Comparison of ENCODE assay signal across 8 mouse cellular contexts in genomic region chr8:116978631-116979256, GRCm38 (mm10). TPM values are rescaled to one million over a fixed set of nuclear protein-coding genes. Genes with fewer than 3 reads are reported as not detected.
DNase-seq lines count a peak whose midpoint lies in the region; ATAC-seq and TF ChIP-seq lines count a peak whose summit lies in the region.

Gene 1700030J22Rik, minus strand, starts transcription at chr8:116978959.

- peak; percentile 99 for DNase-seq in c-Kit-positive CD71-positive TER-119-positive erythroid progenitor cells, embryonic 14.5 days (ENCODE audit: low spot score)
- peak; percentile 97 for DNase-seq in heart, postnatal 0 days (ENCODE audit: low spot score)
- DNase-seq in kidney, postnatal 4 days, result peak; percentile 99

- no peaks in the 10 kb centered on the region for H3K27me3 ChIP-seq in E14TG2a.4 (ENCODE audit: insufficient read depth, low read length)
- no peaks in the 10 kb centered on the region; the same call in 1 of the 2 replicates for H3K27me3 ChIP-seq in forebrain, embryonic 12.5 days
- H3K27me3 ChIP-seq in heart, postnatal 0 days (ENCODE audit: control insufficient read depth, insufficient read depth, low read length), result no peaks in the 10 kb centered on the region
- no peaks in the 10 kb centered on the region; the same call in 1 of the 2 replicates for H3K27me3 ChIP-seq in liver, embryonic 16.5 days (ENCODE audit: control insufficient read depth, insufficient read depth, low read depth, low read length)
- H3K27me3 ChIP-seq in neural tube, embryonic 13.5 days, result no peaks in the 10 kb centered on the region
- H3K27me3 ChIP-seq in testis, adult 2 months (ENCODE audit: control insufficient read depth, insufficient read depth, low read length), result no peaks in the 10 kb centered on the region

- WGBS in forebrain, embryonic 12.5 days, result under 1% methylated on average over 46 of the region's 46 CpGs
- under 1% methylated on average over 46 of the region's 46 CpGs for WGBS in heart, postnatal 0 days
- WGBS in liver, embryonic 16.5 days (ENCODE audit: insufficient replicate concordance), result under 1% methylated on average over 46 of the region's 46 CpGs
- WGBS in neural tube, embryonic 13.5 days, result under 1% methylated on average over 46 of the region's 46 CpGs

- peak within 1 kb of the TSS; percentile 46; the same call in 1 of the 2 replicates for H3K9ac ChIP-seq in forebrain, embryonic 12.5 days
- no peak within 1 kb of the TSS for H3K9ac ChIP-seq in heart, postnatal 0 days (replicated peaks; ENCODE audit: low read depth, low read length)
- H3K9ac ChIP-seq in liver, embryonic 16.5 days (ENCODE audit: low read depth, low read length), result peak within 1 kb of the TSS; percentile 64
- H3K9ac ChIP-seq in neural tube, embryonic 13.5 days, result peak within 1 kb of the TSS; percentile 61

- peak; percentile 99 for ATAC-seq in forebrain, embryonic 12.5 days (ENCODE audit: low FRiP score)
- ATAC-seq in heart, postnatal 0 days (ENCODE audit: insufficient read depth, low read depth), result peak; percentile 100
- ATAC-seq in liver, embryonic 16.5 days (ENCODE audit: low read depth), result peak; percentile 98
- peak; percentile 99 for ATAC-seq in neural tube, embryonic 13.5 days (ENCODE audit: low read depth)

- H3K9me3 ChIP-seq in E14TG2a.4 (ENCODE audit: low read length), result no peaks in the 10 kb centered on the region
- H3K9me3 ChIP-seq in forebrain, embryonic 12.5 days, result no peaks in the 10 kb centered on the region
- no peaks in the 10 kb centered on the region for H3K9me3 ChIP-seq in heart, postnatal 0 days (replicated peaks; ENCODE audit: control insufficient read depth, low read length)
- H3K9me3 ChIP-seq in liver, embryonic 16.5 days (replicated peaks; ENCODE audit: control insufficient read depth, low read length), result no peaks in the 10 kb centered on the region
- no peaks in the 10 kb centered on the region for H3K9me3 ChIP-seq in neural tube, embryonic 13.5 days

- H3K4me3 ChIP-seq in E14TG2a.4 (replicated peaks; ENCODE audit: low read length), result peak within 1 kb of the TSS; percentile 98
- H3K4me3 ChIP-seq in forebrain, embryonic 12.5 days (replicated peaks), result peak within 1 kb of the TSS; percentile 64
- peak within 1 kb of the TSS; percentile 75 for H3K4me3 ChIP-seq in heart, postnatal 0 days (ENCODE audit: low read depth, low read length)
- H3K4me3 ChIP-seq in liver, embryonic 16.5 days (ENCODE audit: low read depth, low read length), result peak within 1 kb of the TSS; percentile 93
- H3K4me3 ChIP-seq in neural tube, embryonic 13.5 days, result peak within 1 kb of the TSS; percentile 78
- peak within 1 kb of the TSS; percentile 94 for H3K4me3 ChIP-seq in testis, adult 2 months (ENCODE audit: control insufficient read depth, low read depth, low read length)

- H3K4me2 ChIP-seq in forebrain, embryonic 12.5 days, result peak within 1 kb of the TSS; percentile 72
- H3K4me2 ChIP-seq in heart, postnatal 0 days (ENCODE audit: low read depth, low read length), result peak within 1 kb of the TSS; percentile 71
- H3K4me2 ChIP-seq in liver, embryonic 16.5 days (ENCODE audit: low read depth, low read length), result peak within 1 kb of the TSS; percentile 83
- H3K4me2 ChIP-seq in neural tube, embryonic 13.5 days, result peak within 1 kb of the TSS; percentile 74

- peaks cover 25% of the 10 kb centered on the region for H3K36me3 ChIP-seq in E14TG2a.4 (ENCODE audit: insufficient read depth, low read length)
- H3K36me3 ChIP-seq in forebrain, embryonic 12.5 days (replicated peaks), result peaks cover 6% of the 10 kb centered on the region
- H3K36me3 ChIP-seq in heart, postnatal 0 days (replicated peaks; ENCODE audit: control insufficient read depth, insufficient read depth, low read length), result peaks cover 7% of the 10 kb centered on the region; the same call in 1 of the 2 replicates
- H3K36me3 ChIP-seq in liver, embryonic 16.5 days (ENCODE audit: control insufficient read depth, insufficient read depth), result no peaks in the 10 kb centered on the region
- peaks cover 20% of the 10 kb centered on the region for H3K36me3 ChIP-seq in neural tube, embryonic 13.5 days
- peaks cover 8% of the 10 kb centered on the region for H3K36me3 ChIP-seq in testis, adult 2 months (ENCODE audit: control insufficient read depth, insufficient read depth, low read length)

- peak; percentile 99 for TF ChIP-seq POLR2A in testis, adult 2 months (IDR thresholded peaks at IDR 0.05; ENCODE audit: control insufficient read depth, low read depth, low read length)

- H3K27ac ChIP-seq in forebrain, embryonic 12.5 days, result peak within 1 kb of the TSS; percentile 48
- H3K27ac ChIP-seq in heart, postnatal 0 days (ENCODE audit: low read depth), result no peak within 1 kb of the TSS
- peak within 1 kb of the TSS; percentile 66 for H3K27ac ChIP-seq in liver, embryonic 16.5 days (ENCODE audit: low read length)
- peak within 1 kb of the TSS; percentile 74 for H3K27ac ChIP-seq in neural tube, embryonic 13.5 days (replicated peaks)
- H3K27ac ChIP-seq in testis, adult 2 months (ENCODE audit: control insufficient read depth, insufficient read depth, low read depth, low read length), result peak within 1 kb of the TSS; percentile 96

- TF ChIP-seq EP300 in heart, postnatal 0 days (IDR thresholded peaks at IDR 0.05; ENCODE audit: low read depth), result no peak

- TF ChIP-seq CTCF in E14TG2a.4 (conservative IDR thresholded peaks at IDR 0.05; ENCODE audit: low read length), result no peak
- peak; percentile 38 for TF ChIP-seq CTCF in heart, postnatal 0 days (IDR thresholded peaks at IDR 0.05; ENCODE audit: low read depth)
- TF ChIP-seq CTCF in testis, adult 2 months (IDR thresholded peaks at IDR 0.05; ENCODE audit: control insufficient read depth, insufficient read depth, insufficient replicate concordance, low read depth, low read length), result peak; percentile 31; the same call in 1 of the 2 replicates

- peaks cover 54% of the 10 kb centered on the region for H3K4me1 ChIP-seq in E14TG2a.4 (replicated peaks; ENCODE audit: low read depth, low read length)
- H3K4me1 ChIP-seq in forebrain, embryonic 12.5 days, result peaks cover 18% of the 10 kb centered on the region
- H3K4me1 ChIP-seq in heart, postnatal 0 days (ENCODE audit: control insufficient read depth, insufficient read depth), result peaks cover 8% of the 10 kb centered on the region; the same call in 1 of the 2 replicates
- H3K4me1 ChIP-seq in liver, embryonic 16.5 days (ENCODE audit: control insufficient read depth, low read depth, low read length), result peaks cover 16% of the 10 kb centered on the region
- peaks cover 14% of the 10 kb centered on the region for H3K4me1 ChIP-seq in neural tube, embryonic 13.5 days (replicated peaks)
- H3K4me1 ChIP-seq in testis, adult 2 months (ENCODE audit: control insufficient read depth, insufficient read depth, low read length), result peaks cover 3% of the 10 kb centered on the region

RNA-seq across cellular contexts. Expression of gene 1700030J22Rik, which starts in this region (rescaled TPM):
- polyA plus RNA-seq in forebrain, embryonic 12.5 days (2016; fragmentation: Nextera tagmentation; extraction: Ambion mirVana), result 4.5 and 5.4 TPM in 2 replicates
- 2.7 TPM in 1 of 2 replicates, not detected in the other for total RNA-seq in heart, postnatal 0 days (2014; rRNA removed; ENCODE audit: low replicate concordance)
- 0.26 and 0.33 TPM in 2 replicates for polyA plus RNA-seq in heart, postnatal 0 days (2015; fragmentation: Nextera tagmentation; extraction: Ambion mirVana)
- 0.47 and 0.54 TPM in 2 replicates for polyA plus RNA-seq in liver, embryonic 16.5 days (2015; fragmentation: Nextera tagmentation; extraction: Ambion mirVana)
- polyA plus RNA-seq in neural tube, embryonic 13.5 days (2015; fragmentation: Nextera tagmentation; extraction: Ambion mirVana), result 4.9 and 6.5 TPM in 2 replicates
- 176 and 190 TPM in 2 replicates for polyA plus RNA-seq in testis, adult 2 months (2012; rRNA removed)

Comparison
In these comparisons a context has a peak if more than half of its experiments do, and no peak if none do; other contexts are left out.
1. RNA of gene 1700030J22Rik (polyA plus RNA-seq): 176 to 190 TPM in testis, adult 2 months; 4.9 to 6.5 TPM in neural tube, embryonic 13.5 days, 4.5 to 5.4 TPM in forebrain, embryonic 12.5 days, 0.47 to 0.54 TPM in liver, embryonic 16.5 days and 0.26 to 0.33 TPM in heart, postnatal 0 days; every median in the first group is over 10 times any median in the second.
2. Peak in ATAC-seq, H3K4me3 ChIP-seq, H3K27ac ChIP-seq, H3K9ac ChIP-seq and H3K4me2 ChIP-seq in liver, embryonic 16.5 days; RNA of the gene not detected or under 1 TPM.
3. Peak in every context shown above with its lines, with median percentiles within 50 percentile points of each other: H3K4me3 ChIP-seq, DNase-seq, ATAC-seq and H3K4me2 ChIP-seq.